Mouse (Mus musculus): ENCODE data around the gene Ttll5. TPM values are rescaled to one million over a fixed set of nuclear protein-coding genes. Genes with fewer than 3 reads are reported as not detected.

Gene Ttll5
- 16.8 and 21.2 TPM in 2 replicates for total RNA-seq (2014; rRNA removed; ENCODE audit: low replicate concordance)
- 5.9 and 6.3 TPM in 2 replicates for polyA plus RNA-seq (2015; fragmentation: Nextera tagmentation; extraction: Ambion mirVana)

DNA sequence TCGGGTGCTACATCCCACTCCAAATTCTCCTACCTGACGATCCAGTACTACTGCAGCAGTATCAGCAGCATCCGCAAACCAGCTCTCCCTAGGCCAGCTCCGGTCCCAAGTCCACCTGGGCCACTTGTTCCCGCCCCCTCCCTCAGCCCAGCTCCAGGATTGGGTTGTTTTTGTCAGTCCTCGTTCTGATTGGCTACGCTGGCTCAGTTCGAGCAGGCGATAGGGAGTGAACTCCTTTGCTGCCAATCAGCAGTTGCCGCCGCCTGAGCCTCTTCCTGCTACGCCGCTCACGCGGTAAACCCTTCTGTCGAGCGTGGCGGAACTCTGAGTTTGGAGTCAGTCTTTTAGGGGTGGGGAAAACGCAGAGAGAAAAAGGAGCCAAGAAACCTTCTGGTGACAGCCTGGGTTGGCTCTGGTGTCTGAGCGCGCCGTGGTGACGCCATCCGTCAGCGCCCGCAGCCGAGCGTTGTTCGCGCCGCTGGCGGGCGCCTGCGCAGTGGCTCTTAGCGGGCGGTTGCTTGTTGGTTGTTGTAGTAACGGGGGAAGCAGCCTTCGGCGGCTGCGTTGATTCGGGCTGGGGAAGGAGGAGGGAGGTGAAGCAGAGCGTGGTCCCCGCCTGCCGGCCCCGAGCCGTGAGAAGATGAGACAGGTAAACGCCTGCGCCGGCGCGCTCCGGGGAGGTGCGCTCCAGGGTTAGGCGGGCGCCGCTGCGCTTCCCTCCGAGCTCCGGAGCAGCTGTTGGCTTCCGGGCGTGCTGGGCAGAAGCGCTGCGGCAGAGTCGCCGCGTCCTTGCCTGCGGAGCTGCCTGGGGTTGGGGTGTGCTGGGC is at the start of gene Ttll5, which contains the start of gene Erg28:
TSS of gene Ttll5 (plus strand) at position 222 of the 827 bp plus-strand sequence.
TSS of gene Erg28 (minus strand) at position 113 of the 827 bp plus-strand sequence.
- no peaks in the 10 kb centered on the region for H3K27me3 ChIP-seq (ENCODE audit: control insufficient read depth, insufficient read depth, low read length)
- peak within 1 kb of the TSS; percentile 80 for H3K4me2 ChIP-seq (ENCODE audit: low read depth, low read length)
- no peaks in the 10 kb centered on the region for H3K9me3 ChIP-seq (replicated peaks; ENCODE audit: control insufficient read depth, low read length)
- peak within 1 kb of the TSS; percentile 98 for H3K27ac ChIP-seq (ENCODE audit: low read depth)
- peak within 1 kb of the TSS; percentile 89 for H3K4me3 ChIP-seq (ENCODE audit: low read depth, low read length)
- H3K36me3 ChIP-seq (replicated peaks; ENCODE audit: control insufficient read depth, insufficient read depth, low read length): peaks cover 16% of the 10 kb centered on the region
- TF ChIP-seq CTCF (IDR thresholded peaks at IDR 0.05; ENCODE audit: low read depth) (no peak), EP300 (IDR thresholded peaks at IDR 0.05; ENCODE audit: low read depth) (0 out of 2 replicates have a peak, but pooled peaks have one; percentile 40)
- DNase-seq (ENCODE audit: low spot score): peak; percentile 95
- peaks cover 16% of the 10 kb centered on the region for H3K4me1 ChIP-seq (ENCODE audit: control insufficient read depth, insufficient read depth)
- peak; percentile 95 for ATAC-seq (ENCODE audit: insufficient read depth, low read depth)
- WGBS: under 1% methylated on average over 66 of the region's 67 CpGs
- peak within 1 kb of the TSS; percentile 60 for H3K9ac ChIP-seq (replicated peaks; ENCODE audit: low read depth, low read length)

DNA sequence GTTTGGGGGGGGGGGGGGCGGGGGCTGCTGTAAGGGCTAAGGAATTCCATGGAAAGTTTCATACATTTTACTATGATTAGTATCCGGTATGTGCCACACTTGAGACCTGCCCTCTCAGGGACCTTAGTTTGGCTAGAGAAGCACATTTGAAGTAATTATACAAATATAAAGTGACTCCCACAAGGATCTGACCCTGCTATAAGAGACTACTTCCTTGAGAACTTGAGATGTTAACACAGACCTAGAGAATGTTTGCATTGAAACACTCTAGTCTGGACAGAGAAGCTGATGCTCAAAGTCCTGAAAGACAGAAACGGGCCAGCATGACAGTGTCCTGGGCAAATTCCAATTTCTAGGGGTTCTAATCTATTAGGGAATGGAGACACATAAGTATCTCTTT is 45.5 kb upstream of the Ttll5 start:
- H3K4me3 ChIP-seq (ENCODE audit: low read depth, low read length): no peak overlapping the region
- ATAC-seq (ENCODE audit: insufficient read depth, low read depth) (no peak), DNase-seq (ENCODE audit: low spot score) (no peak)
- H3K9ac ChIP-seq (replicated peaks; ENCODE audit: low read depth, low read length): no peak overlapping the region
- no peaks in the 10 kb centered on the region for H3K36me3 ChIP-seq (replicated peaks; ENCODE audit: control insufficient read depth, insufficient read depth, low read length)
- H3K4me2 ChIP-seq (ENCODE audit: low read depth, low read length): no peak overlapping the region
- no peaks in the 10 kb centered on the region for H3K4me1 ChIP-seq (ENCODE audit: control insufficient read depth, insufficient read depth)
- no peaks in the 10 kb centered on the region for H3K27me3 ChIP-seq (ENCODE audit: control insufficient read depth, insufficient read depth, low read length)
- H3K27ac ChIP-seq (ENCODE audit: low read depth): no peak overlapping the region
- 70% methylated on average over 3 of the region's 3 CpGs for WGBS
- TF ChIP-seq EP300 (IDR thresholded peaks at IDR 0.05; ENCODE audit: low read depth) (no peak), CTCF (IDR thresholded peaks at IDR 0.05; ENCODE audit: low read depth) (no peak)
- peaks cover 2% of the 10 kb centered on the region; the same call in 1 of the 2 replicates for H3K9me3 ChIP-seq (replicated peaks; ENCODE audit: control insufficient read depth, low read length)

DNA sequence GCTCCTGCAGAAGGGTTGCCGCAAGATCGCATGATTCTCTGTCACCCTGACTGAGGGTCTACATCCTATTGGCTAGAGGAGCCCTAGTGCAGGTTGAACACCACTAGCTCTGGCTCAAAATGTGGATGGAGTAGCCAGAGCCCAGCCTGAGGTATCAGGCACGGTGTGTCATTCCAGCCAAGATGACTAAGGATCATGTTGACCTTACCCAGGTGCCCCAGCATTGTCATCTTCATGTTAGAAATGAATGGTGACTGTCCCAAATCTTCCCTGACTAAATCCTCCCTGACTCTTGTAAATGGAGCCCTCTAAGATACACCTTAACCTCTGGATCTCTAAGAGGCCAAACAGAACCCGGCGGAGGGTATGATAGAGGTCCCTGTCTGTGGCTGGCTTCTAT is 44.8 kb upstream of the Ttll5 start:
- H3K9me3 ChIP-seq (replicated peaks; ENCODE audit: control insufficient read depth, low read length): no peaks in the 10 kb centered on the region
- no peak for DNase-seq (ENCODE audit: low spot score)
- no peak overlapping the region for H3K4me3 ChIP-seq (ENCODE audit: low read depth, low read length)
- H3K4me1 ChIP-seq (ENCODE audit: control insufficient read depth, insufficient read depth): no peaks in the 10 kb centered on the region
- no peak for TF ChIP-seq CTCF (IDR thresholded peaks at IDR 0.05; ENCODE audit: low read depth)
- H3K27me3 ChIP-seq (ENCODE audit: control insufficient read depth, insufficient read depth, low read length): no peaks in the 10 kb centered on the region
- no peak overlapping the region for H3K27ac ChIP-seq (ENCODE audit: low read depth)
- H3K9ac ChIP-seq (replicated peaks; ENCODE audit: low read depth, low read length): no peak overlapping the region
- no peak for ATAC-seq (ENCODE audit: insufficient read depth, low read depth)
- H3K4me2 ChIP-seq (ENCODE audit: low read depth, low read length): no peak overlapping the region
- WGBS: 89% methylated on average over 5 of the region's 5 CpGs
- no peaks in the 10 kb centered on the region for H3K36me3 ChIP-seq (replicated peaks; ENCODE audit: control insufficient read depth, insufficient read depth, low read length)

DNA sequence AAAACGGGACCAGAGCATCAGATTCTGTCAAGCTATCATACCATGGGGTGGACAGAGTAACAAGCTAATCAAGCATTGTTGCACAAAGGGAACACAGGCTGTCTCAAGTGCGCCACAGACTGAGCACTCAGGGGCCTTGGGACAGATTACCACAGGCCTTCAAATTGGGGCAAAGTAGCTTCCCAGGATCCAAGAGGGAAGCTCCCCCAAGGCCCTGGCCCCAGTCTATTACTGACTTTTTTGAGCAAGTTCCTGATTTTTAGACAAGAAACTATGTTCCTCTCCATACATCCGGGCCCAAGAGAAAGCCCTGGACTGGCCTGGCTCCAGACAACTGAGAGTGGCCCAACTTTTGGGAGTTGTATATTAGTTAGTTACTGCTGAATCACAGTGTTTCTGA is 42.9 kb upstream of the Ttll5 start:
- no peak for TF ChIP-seq EP300 (IDR thresholded peaks at IDR 0.05; ENCODE audit: low read depth)
- no peak for TF ChIP-seq CTCF (IDR thresholded peaks at IDR 0.05; ENCODE audit: low read depth)

DNA sequence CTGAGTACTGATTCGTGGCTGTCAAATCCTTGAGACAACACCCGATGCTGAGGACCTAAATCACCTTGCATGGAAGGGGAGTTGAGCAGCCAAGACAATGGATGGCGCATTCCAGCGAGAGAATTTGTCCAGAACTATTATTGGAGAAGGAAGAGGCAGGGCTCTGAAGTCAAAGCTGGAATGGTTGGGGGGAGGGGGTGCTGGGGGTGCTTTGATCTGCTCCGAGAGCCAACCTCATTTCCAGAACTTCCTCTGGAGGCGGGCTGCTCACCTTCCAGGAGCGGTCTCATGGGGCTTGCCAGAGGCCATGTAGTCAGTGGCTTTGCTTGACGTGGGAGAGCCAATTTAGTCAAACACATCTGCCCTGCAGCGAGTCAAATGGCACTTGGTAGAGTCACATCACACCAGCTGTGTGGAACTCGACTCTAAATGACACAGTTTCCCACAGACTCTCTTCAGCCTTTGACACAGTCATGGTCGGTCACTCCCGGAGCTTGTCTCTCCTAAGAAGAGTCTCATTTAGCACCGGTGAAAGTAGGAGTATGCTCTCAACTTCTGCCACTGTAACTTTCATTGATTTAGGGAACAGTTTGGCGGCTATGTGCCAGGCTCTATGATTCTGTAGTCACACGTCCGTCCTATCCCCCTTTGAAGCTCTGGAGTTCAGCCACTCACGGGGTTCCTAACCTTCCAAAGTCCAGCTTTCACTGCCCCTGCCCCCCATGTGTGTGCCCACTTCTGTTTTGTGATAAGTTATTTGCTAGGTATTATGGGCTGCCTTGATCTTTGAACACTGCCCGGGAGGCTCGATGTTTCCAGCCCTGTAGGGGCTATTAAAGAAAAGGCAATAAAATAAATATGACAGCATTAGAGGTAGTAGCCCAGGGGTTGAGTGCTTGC is 39.3 kb upstream of the Ttll5 start:
- 62% methylated on average over 19 of the region's 19 CpGs for WGBS
- Histone ChIP-seq H3K36me3 (replicated peaks; ENCODE audit: control insufficient read depth, insufficient read depth, low read length) (no peaks in the 10 kb centered on the region), H3K4me3 (ENCODE audit: low read depth, low read length) (no peak overlapping the region), H3K9me3 (replicated peaks; ENCODE audit: control insufficient read depth, low read length) (no peaks in the 10 kb centered on the region), H3K4me1 (ENCODE audit: control insufficient read depth, insufficient read depth) (no peaks in the 10 kb centered on the region), H3K27ac (ENCODE audit: low read depth) (no peak overlapping the region), H3K9ac (replicated peaks; ENCODE audit: low read depth, low read length) (no peak overlapping the region), H3K4me2 (ENCODE audit: low read depth, low read length) (no peak overlapping the region), H3K27me3 (ENCODE audit: control insufficient read depth, insufficient read depth, low read length) (no peaks in the 10 kb centered on the region)
- DNase-seq (ENCODE audit: low spot score): no peak
- no peak; the same call in 1 of the 2 replicates for ATAC-seq (ENCODE audit: insufficient read depth, low read depth)
- no peak for TF ChIP-seq CTCF (IDR thresholded peaks at IDR 0.05; ENCODE audit: low read depth)
- 0 out of 2 replicates have a peak, but pooled peaks have one; percentile 22 for TF ChIP-seq EP300 (IDR thresholded peaks at IDR 0.05; ENCODE audit: low read depth)

More for the DNA sequence above, 42.9 kb upstream of the Ttll5 start:
- ATAC-seq (ENCODE audit: insufficient read depth, low read depth): no peak
- no peaks in the 10 kb centered on the region for H3K36me3 ChIP-seq (replicated peaks; ENCODE audit: control insufficient read depth, insufficient read depth, low read length)
- 84% methylated on average over 3 of the region's 3 CpGs for WGBS
- H3K9me3 ChIP-seq (replicated peaks; ENCODE audit: control insufficient read depth, low read length): no peaks in the 10 kb centered on the region
- no peak overlapping the region for H3K4me2 ChIP-seq (ENCODE audit: low read depth, low read length)
- no peak for DNase-seq (ENCODE audit: low spot score)
- H3K9ac ChIP-seq (replicated peaks; ENCODE audit: low read depth, low read length): no peak overlapping the region
- H3K4me1 ChIP-seq (ENCODE audit: control insufficient read depth, insufficient read depth): no peaks in the 10 kb centered on the region
- H3K27ac ChIP-seq (ENCODE audit: low read depth): no peak overlapping the region
- no peak overlapping the region for H3K4me3 ChIP-seq (ENCODE audit: low read depth, low read length)
- H3K27me3 ChIP-seq (ENCODE audit: control insufficient read depth, insufficient read depth, low read length): no peaks in the 10 kb centered on the region

All from heart, postnatal 0 days (tissue).